Mouse (Mus musculus) C2C12 (cell line): ENCODE results near the gene Rnf227.

ENCODE experiments used
- CEBPB ChIP-seq: IDR thresholded peaks from one replicate; pipeline ENCODE4 v1.6.1; 2011; ENCODE audit warnings: low read depth, mild to moderate bottlenecking, control low read depth, moderate library complexity
- CTCF ChIP-seq: IDR thresholded peaks from one replicate; pipeline ENCODE4 v1.5.1; 2011; ENCODE audit not compliant: control insufficient read depth, insufficient read depth, insufficient read length
- FOSL1 ChIP-seq: IDR thresholded peaks from one replicate; pipeline ENCODE4 v1.8.0; 2011; ENCODE audit warnings: mild to moderate bottlenecking, low read length; ENCODE audit not compliant: poor library complexity, insufficient read depth, severe bottlenecking
- MAX ChIP-seq: IDR thresholded peaks from one replicate; pipeline ENCODE4 v1.6.1; 2011; ENCODE audit warnings: mild to moderate bottlenecking, control low read depth
- MYOD1 ChIP-seq: IDR thresholded peaks from one replicate; pipeline ENCODE4 v1.6.1; 2011; ENCODE audit warnings: low read depth; ENCODE audit not compliant: control insufficient read depth, insufficient read length
- MYOG ChIP-seq: IDR thresholded peaks from one replicate; pipeline ENCODE4 v1.6.1; 2011; ENCODE audit not compliant: control insufficient read depth, insufficient read length; ENCODE audit errors: extremely low read depth
- USF1 ChIP-seq: IDR thresholded peaks from one replicate; pipeline ENCODE4 v1.6.1; 2011; ENCODE audit warnings: low read depth, mild to moderate bottlenecking, control low read depth, moderate library complexity

DNA sequence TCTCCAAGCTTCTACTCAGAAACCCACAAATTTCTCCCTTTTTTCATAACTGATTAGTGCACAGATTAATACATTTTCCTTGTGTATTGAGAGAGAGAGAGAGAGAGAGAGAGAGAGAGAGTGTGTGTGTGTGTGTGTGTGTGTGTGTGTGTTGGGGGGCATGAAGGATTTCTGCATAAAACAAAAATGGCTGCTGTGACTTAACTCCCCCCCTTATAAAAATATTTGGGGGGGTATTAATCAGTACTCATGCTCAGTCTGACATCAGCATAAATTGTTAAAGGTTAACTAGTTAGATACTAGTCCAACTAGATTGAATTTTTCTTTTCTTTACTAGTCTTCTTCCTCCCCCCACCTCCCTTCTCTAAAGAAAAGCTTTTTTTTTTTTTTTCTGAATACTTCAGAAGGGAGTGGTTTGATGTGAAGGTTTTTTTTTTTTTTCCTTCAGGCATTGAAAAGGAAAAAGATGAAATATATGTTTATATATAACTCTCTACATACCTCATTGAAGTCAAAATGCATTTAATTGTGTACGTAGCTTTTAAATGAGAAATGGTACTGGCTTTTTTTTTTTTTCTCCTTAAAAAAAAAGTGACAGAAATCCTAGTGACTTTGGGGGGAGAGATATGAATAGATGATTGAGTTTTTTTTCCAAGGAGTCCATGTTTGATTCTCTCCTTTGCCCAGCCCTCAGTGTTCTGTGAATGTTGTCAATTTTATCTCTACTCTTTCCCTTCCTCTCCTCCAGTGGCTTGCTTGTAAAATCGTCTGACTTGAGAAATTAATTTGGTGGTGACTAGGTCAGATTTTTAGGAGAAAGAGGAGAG, 29.9 kb downstream of the Rnf227 start:
- TF ChIP-seq CTCF (no peak), USF1 (no peak), MYOD1 (no peak), CEBPB (no peak), FOSL1 (no peak), MAX (no peak), MYOG (no peak)
